Mouse (Mus musculus): ENCODE measurements around the gene Zdhhc14.

Gene Zdhhc14

DNA sequence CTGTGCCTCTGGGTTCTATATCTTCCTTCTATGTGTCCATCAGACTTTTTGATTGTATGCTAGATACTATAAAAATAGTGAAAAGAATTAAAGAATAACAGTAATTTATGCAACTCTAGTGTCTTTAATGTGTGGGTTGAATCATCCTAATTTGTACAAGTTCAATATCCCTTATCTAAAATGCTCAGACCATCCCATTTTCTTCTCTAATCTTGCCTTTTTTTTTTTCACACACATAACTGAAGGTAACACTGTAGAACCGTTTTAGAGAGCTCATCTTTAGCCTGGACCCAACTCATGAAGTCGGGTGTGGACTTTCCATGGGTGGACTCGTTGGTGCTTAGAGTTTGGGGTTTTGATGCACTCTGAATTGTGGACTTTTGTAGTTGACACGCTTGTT, 12.6 kb downstream of the Zdhhc14 start:
- no peak for DNase-seq (ENCODE audit: low spot score in 2 of 2)

- peak; percentile 32 to 67 for DNase-seq (ENCODE audit: low spot score in 2 of 2)
Observed at GRCm38 (mm10) chr17:5506553-5506952, 14.2 kb downstream of the Zdhhc14 start.

DNA sequence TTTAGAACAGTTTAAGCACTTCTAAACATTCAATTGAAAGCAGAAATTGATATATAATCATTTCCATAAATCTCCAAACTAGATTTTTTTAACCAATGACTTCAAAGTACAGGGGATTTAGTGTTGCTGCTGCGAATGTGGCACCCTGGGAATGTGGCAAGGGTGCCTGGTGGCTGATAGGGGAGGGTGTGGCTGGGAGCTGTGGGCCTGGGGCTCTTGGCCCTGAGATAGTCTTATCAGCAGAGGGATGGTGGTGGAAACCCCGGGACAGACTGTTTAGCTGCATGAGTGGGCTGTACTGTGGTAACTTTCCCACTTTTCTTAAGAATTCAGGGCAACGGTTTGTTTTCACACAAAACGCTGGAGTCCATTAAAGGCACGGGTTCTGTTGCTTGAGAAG, 14.6 kb downstream of the Zdhhc14 start:
- DNase-seq (ENCODE audit: low spot score in 2 of 2) = peak; percentile 65 to 74

- DNase-seq (ENCODE audit: low spot score in 2 of 2) = no peak
Observed at GRCm38 (mm10) chr17:5508030-5508429, 15.7 kb downstream of the Zdhhc14 start.

DNA sequence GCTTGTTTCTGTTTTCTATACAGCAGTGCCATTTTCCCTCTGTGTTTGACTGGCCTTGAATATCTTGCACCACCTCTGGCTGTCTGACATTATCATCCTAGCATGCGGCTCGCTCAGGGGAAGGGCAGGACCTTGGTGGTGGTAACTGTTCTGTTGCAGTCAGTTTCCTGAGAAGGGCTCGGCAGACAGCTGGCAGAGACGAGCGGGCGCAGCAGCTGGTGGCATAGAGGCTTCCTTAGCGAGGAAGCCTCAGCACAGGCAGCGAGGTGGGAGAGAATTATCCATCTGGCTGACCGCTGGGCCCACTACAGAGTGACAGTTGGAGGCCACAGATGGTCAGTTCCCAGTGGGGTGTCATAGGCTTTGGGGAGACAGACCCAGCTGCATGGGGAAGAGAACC, 18.2 kb downstream of the Zdhhc14 start:
- DNase-seq (ENCODE audit: low spot score in 2 of 2) = peak in 1 of 2 experiments; percentile 19

DNA sequence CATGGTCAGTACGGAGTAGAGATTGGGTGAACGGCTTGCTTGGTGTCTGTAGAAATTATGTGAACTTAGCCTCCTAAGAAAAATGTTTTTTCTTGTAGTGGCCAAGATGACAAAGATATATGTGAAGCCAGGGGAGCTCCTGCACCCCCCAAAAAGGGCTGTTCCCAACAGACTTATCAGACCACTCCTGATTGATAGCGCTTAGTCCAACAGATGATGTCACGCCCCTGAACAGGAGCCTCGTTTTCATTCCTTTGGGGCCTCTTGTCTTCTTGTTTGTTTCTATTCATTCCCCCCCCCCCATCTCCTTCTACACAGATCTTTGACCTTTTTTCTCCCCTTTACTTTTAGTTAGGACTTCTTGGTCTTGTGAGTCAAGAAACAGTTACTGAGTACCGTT, 19.4 kb downstream of the Zdhhc14 start:
- no peak for DNase-seq (ENCODE audit: low spot score in 2 of 2)

DNA sequence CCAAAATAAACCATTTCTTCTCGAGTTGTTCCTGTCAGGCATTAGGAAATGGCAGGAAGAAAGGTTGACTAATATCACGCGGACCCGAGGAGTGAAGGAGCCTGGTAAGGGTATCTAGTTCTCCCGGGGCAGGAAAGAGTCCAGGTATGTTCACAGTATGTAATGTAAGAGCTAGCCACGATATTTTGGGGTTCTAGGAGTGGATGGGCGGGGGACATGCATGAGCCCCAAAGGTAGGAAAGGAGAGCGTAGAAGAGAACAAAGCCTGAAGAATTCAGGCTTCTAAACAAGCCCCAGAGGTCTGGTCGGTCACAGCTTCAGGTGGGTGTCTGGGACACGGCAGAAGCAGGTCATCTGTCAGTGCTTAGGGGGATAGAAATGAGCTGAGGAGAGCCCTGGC, 27.1 kb downstream of the Zdhhc14 start:
- DNase-seq (ENCODE audit: low spot score in 2 of 2) = no peak

- DNase-seq (ENCODE audit: low spot score in 2 of 2) = peak; percentile 52 to 59
Observed at GRCm38 (mm10) chr17:5519910-5520592, 27.7 kb downstream of the Zdhhc14 start.

- no peak for DNase-seq (ENCODE audit: low spot score in 2 of 2)
Observed at GRCm38 (mm10) chr17:5521532-5521931, 29.2 kb downstream of the Zdhhc14 start.

- no peak for DNase-seq (ENCODE audit: low spot score in 2 of 2)
Observed at GRCm38 (mm10) chr17:5529552-5529951, 37.2 kb downstream of the Zdhhc14 start.

GRCm38 (mm10) chr17:5532816-5533215, 40.5 kb downstream of the Zdhhc14 start:
- no peak for DNase-seq (ENCODE audit: low spot score in 2 of 2)

- no peak for DNase-seq (ENCODE audit: low spot score in 2 of 2)
Observed at GRCm38 (mm10) chr17:5535357-5535756, 43.0 kb downstream of the Zdhhc14 start.

DNA sequence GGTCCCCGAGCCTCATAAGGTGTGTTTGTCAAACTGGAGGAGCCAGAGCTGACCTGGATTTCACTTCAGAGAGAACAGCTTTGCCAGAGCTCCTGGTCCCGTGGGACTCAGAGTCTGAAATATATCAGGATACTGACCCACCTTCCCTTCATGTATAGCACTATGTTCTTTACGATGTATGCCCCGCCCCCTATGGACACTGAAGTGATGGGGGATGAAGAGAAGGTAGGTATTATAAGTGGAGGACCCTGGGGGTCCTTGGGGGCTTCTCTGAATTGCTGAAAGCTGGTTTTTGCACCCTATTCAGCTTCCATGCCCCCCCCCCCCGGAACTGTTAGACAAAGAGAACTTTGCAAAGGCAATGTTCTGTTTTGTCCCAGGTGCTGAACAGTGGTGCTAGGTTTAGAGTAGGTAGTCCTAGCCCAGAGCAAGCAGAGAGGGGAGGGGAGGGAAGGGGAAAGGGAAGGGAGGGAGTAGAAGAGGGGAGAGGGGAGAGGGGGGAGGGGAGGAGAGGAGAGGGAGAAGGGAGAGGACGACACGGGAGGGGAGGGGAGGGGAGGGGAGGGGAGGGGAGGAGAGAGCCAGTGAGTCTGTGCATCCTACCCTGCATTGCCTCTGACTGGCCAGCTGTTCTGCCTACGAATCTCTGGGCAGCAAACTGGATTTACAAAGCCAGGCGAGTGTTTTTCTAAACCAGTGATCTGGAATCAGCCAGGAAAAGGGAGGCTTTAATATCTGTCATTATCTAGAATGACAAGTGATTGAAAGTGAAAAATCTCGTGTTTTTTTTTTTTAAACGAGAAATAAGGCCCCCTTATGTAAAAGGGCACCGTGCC, 44.1 kb downstream of the Zdhhc14 start:
- no peak for DNase-seq (ENCODE audit: low spot score in 2 of 2)

- DNase-seq (ENCODE audit: low spot score in 2 of 2) = no peak
Observed at GRCm38 (mm10) chr17:5537095-5537575, 44.8 kb downstream of the Zdhhc14 start.

- DNase-seq (ENCODE audit: low spot score in 2 of 2) = no peak
Observed at GRCm38 (mm10) chr17:5542177-5542576, 49.8 kb downstream of the Zdhhc14 start.

- DNase-seq (ENCODE audit: low spot score in 2 of 2) = no peak
Observed at GRCm38 (mm10) chr17:5544065-5544464, 51.7 kb downstream of the Zdhhc14 start.

DNA sequence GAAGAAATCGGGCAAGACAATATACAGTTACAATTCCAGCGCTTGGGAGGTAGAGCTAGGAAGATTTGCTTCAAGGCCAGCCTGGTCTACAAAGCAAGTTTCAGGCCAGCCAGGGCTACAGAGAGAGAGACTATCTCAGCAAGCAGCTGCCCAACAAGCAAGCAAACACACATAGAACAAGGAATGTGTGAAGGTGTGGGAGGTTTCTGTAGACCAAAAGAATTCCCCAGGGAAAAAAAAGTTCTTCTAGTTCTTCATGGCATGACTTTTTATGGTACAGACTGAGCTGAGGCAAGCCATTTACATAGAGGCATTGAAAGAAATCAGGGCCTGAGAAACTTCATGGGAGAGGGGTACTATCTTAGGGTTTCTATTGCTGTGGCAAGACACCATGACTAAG, 52.7 kb downstream of the Zdhhc14 start:
- DNase-seq (ENCODE audit: low spot score in 2 of 2) = no peak

- DNase-seq (ENCODE audit: low spot score in 2 of 2) = no peak
Observed at GRCm38 (mm10) chr17:5548546-5548945, 56.2 kb downstream of the Zdhhc14 start.

GRCm38 (mm10) chr17:5549460-5549859, 57.1 kb downstream of the Zdhhc14 start:
- DNase-seq (ENCODE audit: low spot score in 2 of 2) = no peak

GRCm38 (mm10) chr17:5550444-5550843, 58.1 kb downstream of the Zdhhc14 start:
- no peak for DNase-seq (ENCODE audit: low spot score in 2 of 2)

- no peak for DNase-seq (ENCODE audit: low spot score in 2 of 2)
Observed at GRCm38 (mm10) chr17:5551136-5551535, 58.8 kb downstream of the Zdhhc14 start.

- DNase-seq (ENCODE audit: low spot score in 2 of 2) = no peak
Observed at GRCm38 (mm10) chr17:5552036-5552760, 59.8 kb downstream of the Zdhhc14 start.

All from spleen, postnatal 36 days (tissue).